Mouse (Mus musculus) myocyte (in vitro differentiated cells): ENCODE data around the gene Ninl.

ENCODE experiments used
- CEBPB ChIP-seq: IDR thresholded peaks from 2 replicates; pipeline ENCODE4 v1.6.1; 2011; ENCODE audit warnings: mild to moderate bottlenecking, moderate library complexity; ENCODE audit not compliant: poor library complexity, insufficient read depth, severe bottlenecking
- E2F4 ChIP-seq: IDR thresholded peaks from one replicate; pipeline ENCODE4 v1.6.1; 2011; ENCODE audit warnings: mild to moderate bottlenecking, control low read depth, moderate library complexity; ENCODE audit not compliant: insufficient read depth
- MAX ChIP-seq: IDR thresholded peaks from one replicate; pipeline ENCODE4 v1.6.1; 2011; ENCODE audit warnings: low read depth, mild to moderate bottlenecking, control low read depth
- MYOG ChIP-seq, 3 experiments: IDR thresholded peaks; one replicate each; pipeline ENCODE4 v1.6.1; 2011; ENCODE audit warnings: control low read depth in 2 of 3, low read depth in 2 of 3, mild to moderate bottlenecking in 2 of 3; ENCODE audit not compliant: insufficient read length in 2 of 3, control insufficient read depth in 1 of 3, insufficient read depth in 1 of 3
- POLR2A ChIP-seq: IDR thresholded peaks from one replicate; pipeline ENCODE4 v1.6.1; 2011; ENCODE audit warnings: low read depth, mild to moderate bottlenecking, control low read depth, moderate library complexity; ENCODE audit not compliant: insufficient read length
- POLR2AphosphoS2 ChIP-seq: IDR thresholded peaks from one replicate; pipeline ENCODE4 v1.6.1; 2011; ENCODE audit warnings: low read depth, control low read depth; ENCODE audit not compliant: insufficient read length
- TCF12 ChIP-seq: IDR thresholded peaks from one replicate; pipeline ENCODE4 v1.6.1; 2011; ENCODE audit warnings: mild to moderate bottlenecking, control low read depth; ENCODE audit not compliant: poor library complexity, insufficient read depth, severe bottlenecking
- USF1 ChIP-seq: IDR thresholded peaks from one replicate; pipeline ENCODE4 v1.6.1; 2011; ENCODE audit warnings: low read depth, mild to moderate bottlenecking, control low read depth, moderate library complexity

GRCm38 (mm10) chr2:150915786-150916185, 123.4 kb downstream of the Ninl start:
- TF ChIP-seq E2F4, result no peak
- no peak for TF ChIP-seq POLR2A
- TF ChIP-seq POLR2AphosphoS2, result no peak
- TF ChIP-seq TCF12, result no peak
- no peak for TF ChIP-seq MAX
- TF ChIP-seq MYOG (IDR thresholded peaks at IDR 0.05; ENCODE audit: control insufficient read depth in 1 of 3, insufficient read depth in 1 of 3, insufficient read length in 2 of 3, low read depth in 2 of 3), result no peak
- TF ChIP-seq USF1, result no peak
- TF ChIP-seq CEBPB, result no peak
